Mouse (Mus musculus): ENCODE measurements around the gene Fpr3.
A peak's percentile ranks its signal among the peaks of the same experiment; 100 is the strongest.
"Not testable (repeated sequence)": the region's sequence is repeated elsewhere in the genome, so short reads cannot be mapped to it uniquely, and the experiment has no call there.

Gene Fpr3

GRCm38 (mm10) chr17:17887774-17888248, at the start of gene Fpr3, which contains the start of gene Fpr2:
Gene Fpr3, plus strand, starts transcription at chr17:17887852.
Gene Fpr2, plus strand, starts transcription at chr17:17887824.
- no peak for DNase-seq

GRCm38 (mm10) chr17:17837919-17838701, 49.5 kb upstream of the Fpr3 start:
- DNase-seq = peak; percentile 97

- no peak for DNase-seq
Observed at GRCm38 (mm10) chr17:17839276-17839675, 48.4 kb upstream of the Fpr3 start.

GRCm38 (mm10) chr17:17840796-17841195, 46.9 kb upstream of the Fpr3 start:
- no peak for DNase-seq

- no peak for DNase-seq
Observed at GRCm38 (mm10) chr17:17843534-17844261, 44.0 kb upstream of the Fpr3 start.

- DNase-seq = not testable (repeated sequence)
Observed at GRCm38 (mm10) chr17:17844606-17845005, 43.0 kb upstream of the Fpr3 start.

GRCm38 (mm10) chr17:17845187-17846027, 42.2 kb upstream of the Fpr3 start:
- DNase-seq = no peak

GRCm38 (mm10) chr17:17848988-17849387, 38.7 kb upstream of the Fpr3 start:
- DNase-seq = no peak

- no peak for DNase-seq
Observed at GRCm38 (mm10) chr17:17849906-17850712, 37.5 kb upstream of the Fpr3 start.

GRCm38 (mm10) chr17:17855064-17855838, 32.4 kb upstream of the Fpr3 start, which contains the start of gene Has1:
Gene Has1, minus strand, starts transcription at chr17:17855205.
- DNase-seq = no peak

GRCm38 (mm10) chr17:17856612-17857011, 31.0 kb upstream of the Fpr3 start:
- DNase-seq = no peak

- DNase-seq = no peak
Observed at GRCm38 (mm10) chr17:17857446-17857845, 30.2 kb upstream of the Fpr3 start.

GRCm38 (mm10) chr17:17860110-17860509, 27.5 kb upstream of the Fpr3 start:
- no peak for DNase-seq

GRCm38 (mm10) chr17:17862360-17862759, 25.3 kb upstream of the Fpr3 start:
- DNase-seq = no peak

- no peak for DNase-seq
Observed at GRCm38 (mm10) chr17:17865168-17865567, 22.5 kb upstream of the Fpr3 start.

- no peak for DNase-seq
Observed at GRCm38 (mm10) chr17:17866801-17867469, 20.7 kb upstream of the Fpr3 start.

- no peak for DNase-seq
Observed at GRCm38 (mm10) chr17:17870892-17871550, 16.6 kb upstream of the Fpr3 start.

- no peak for DNase-seq
Observed at GRCm38 (mm10) chr17:17871697-17872096, 16.0 kb upstream of the Fpr3 start.

GRCm38 (mm10) chr17:17879347-17879746, 8.3 kb upstream of the Fpr3 start:
- DNase-seq = no peak

- DNase-seq = no peak
Observed at GRCm38 (mm10) chr17:17882672-17883071, 5.0 kb upstream of the Fpr3 start.
